Mouse (Mus musculus) neutrophil, adult 5-6 weeks (primary cell): ENCODE measurements at regions not wholly inside any gene's neighbourhood (a gene's known extent, or its start where the extent isn't known, plus 50 kb on each side); places are given as distances from the start of the nearest gene placed in this dataset.

Experiments
- ATAC-seq: fragments of 151-379, 151-347 bp; 2 replicates; pipeline ENCODE4 v1.8.0; 2017; ENCODE audit warnings: mild to moderate bottlenecking, moderate TSS enrichment; ENCODE audit not compliant: insufficient number of reproducible peaks, poor library complexity, low FRiP score, severe bottlenecking; ENCODE audit errors: extremely low read depth

DNA sequence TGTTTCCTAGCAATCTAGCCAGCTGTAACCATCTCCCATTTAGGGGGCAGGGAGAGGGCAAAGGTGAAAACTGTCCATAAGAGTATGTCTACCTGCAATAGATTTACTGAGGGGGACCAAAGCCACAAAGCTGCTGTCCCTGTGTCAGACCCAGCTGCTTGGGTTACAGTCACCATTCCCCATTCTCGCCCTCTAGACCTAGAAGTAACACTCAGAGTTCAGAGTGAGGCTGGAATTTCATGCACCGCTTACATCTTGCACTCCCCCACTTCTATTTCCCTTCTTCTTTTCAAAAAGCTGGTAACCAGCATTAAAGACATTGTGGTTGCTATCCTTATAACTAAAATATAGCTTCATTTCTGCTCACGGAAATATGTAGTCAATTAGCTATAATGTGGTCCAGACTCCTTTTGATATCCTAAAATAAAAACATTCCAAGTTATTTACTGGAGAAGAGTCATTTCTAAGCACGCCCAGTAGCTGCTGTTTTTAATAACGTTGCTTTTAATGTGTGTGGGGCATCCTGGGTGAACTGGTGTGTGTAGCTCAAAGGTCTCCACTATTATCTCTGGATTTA is 157.4 kb upstream of the Fbxo11 start:
- no peak for ATAC-seq

- ATAC-seq, result no peak
Measured at GRCm38 (mm10) chr17:88240476-88240875, 175.4 kb upstream of the Fbxo11 start.

GRCm38 (mm10) chr17:88248625-88249024 is 183.5 kb upstream of the Fbxo11 start:
- no peak for ATAC-seq

- ATAC-seq, result peak; percentile 61
Measured at GRCm38 (mm10) chr17:88251949-88252521, 186.9 kb upstream of the Fbxo11 start.

GRCm38 (mm10) chr17:88255744-88256598 is 184.5 kb upstream of the Foxn2 start:
- ATAC-seq, result peak; percentile 66; the same call in 1 of the 2 replicates

DNA sequence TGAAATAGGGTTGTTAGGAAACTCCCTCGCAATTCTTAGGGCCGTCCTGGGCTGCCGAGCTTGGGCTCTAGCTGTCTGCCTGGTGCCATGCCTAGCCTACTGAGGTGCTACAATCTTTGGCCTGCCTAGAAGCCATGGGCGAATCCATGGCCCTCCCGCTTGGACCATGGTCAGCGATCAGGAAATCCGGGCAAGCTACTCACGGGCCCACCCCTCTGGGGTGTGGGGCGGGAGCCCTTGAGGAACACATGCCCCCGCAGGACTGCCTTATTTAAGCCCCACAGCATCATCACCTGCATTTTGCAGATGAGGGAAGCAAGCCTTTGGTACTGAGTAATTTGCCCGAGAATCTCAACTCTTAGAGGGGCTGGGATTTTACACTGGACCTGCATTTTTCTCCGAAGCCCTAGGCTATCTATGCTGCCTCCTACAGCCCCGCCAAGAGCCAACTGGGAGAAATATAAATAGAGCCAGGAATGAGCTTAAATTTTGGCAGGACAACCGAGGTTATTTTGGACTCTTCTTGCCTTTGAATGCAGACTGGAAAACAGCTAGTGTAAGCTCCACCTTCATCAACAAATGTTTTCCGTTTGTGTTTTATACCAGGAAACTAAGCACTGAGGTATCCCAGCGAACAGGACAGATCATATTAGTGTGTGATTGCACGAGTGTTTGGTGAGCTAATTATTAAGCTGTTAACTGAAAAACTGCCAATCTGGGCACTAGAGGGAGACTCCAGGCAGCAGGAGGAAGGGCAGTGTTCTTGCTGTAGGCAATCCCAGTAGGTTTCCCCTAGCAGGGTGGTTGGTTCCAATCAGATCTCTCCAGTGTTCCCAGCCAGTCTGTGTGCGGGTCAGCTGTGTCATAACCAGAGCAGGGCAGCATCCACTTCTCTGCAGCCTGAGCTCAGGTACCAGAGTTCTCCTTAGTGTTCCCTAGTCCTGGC is 183.6 kb upstream of the Foxn2 start:
- ATAC-seq, result 0 out of 2 replicates have a peak, but pooled peaks have one; percentile 23

GRCm38 (mm10) chr17:88258361-88258796 is 182.1 kb upstream of the Foxn2 start:
- ATAC-seq, result peak; percentile 59; the same call in 1 of the 2 replicates

- no peak for ATAC-seq
Measured at GRCm38 (mm10) chr17:88260176-88260575, 180.3 kb upstream of the Foxn2 start.

GRCm38 (mm10) chr17:88260826-88261225 is 179.7 kb upstream of the Foxn2 start:
- no peak for ATAC-seq

DNA sequence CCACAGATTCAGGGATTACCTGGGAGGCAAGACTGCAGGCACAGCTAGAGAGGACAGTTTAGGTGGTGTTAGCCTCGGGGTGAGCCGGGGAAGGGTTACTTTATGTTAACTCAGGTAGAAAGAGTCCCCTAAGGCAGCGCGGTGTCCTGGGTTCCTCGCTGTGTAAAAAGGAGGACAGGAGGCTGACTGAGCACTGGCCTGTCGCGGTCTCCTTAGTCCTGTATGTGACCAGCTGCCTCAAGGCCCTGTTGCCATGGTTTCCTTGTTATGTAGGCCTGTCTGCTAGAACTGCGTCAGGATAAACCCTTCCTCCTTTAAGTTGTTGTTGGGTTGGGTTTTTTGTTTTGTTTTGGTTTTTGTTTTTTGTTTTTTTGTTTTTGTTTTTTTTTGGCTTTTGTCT is 179.0 kb upstream of the Foxn2 start:
- ATAC-seq, result no peak

- no peak for ATAC-seq
Measured at GRCm38 (mm10) chr17:88262326-88263187, 178.0 kb upstream of the Foxn2 start.

GRCm38 (mm10) chr17:88265291-88265690 is 175.2 kb upstream of the Foxn2 start:
- no peak for ATAC-seq

- no peak for ATAC-seq
Measured at GRCm38 (mm10) chr17:88268216-88268615, 172.3 kb upstream of the Foxn2 start.

DNA sequence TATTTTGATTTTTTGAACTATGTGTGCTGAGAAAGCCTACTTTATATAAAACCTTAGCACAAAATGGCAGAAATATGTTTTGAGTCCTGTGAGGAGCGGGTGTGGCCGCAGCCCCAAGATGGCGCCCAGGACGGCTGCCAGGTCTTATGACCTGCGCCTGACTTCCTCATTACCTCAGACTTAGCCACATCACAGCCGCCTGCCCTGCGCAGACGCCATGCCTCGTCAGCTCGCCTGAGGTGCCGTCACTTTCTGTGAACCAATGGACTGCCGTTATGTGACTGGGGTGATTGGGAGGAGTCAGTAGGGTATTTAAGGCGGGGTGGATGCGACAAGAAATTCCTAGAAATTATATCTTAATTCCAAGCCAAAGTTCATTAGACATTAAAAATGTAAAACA is 171.7 kb upstream of the Foxn2 start:
- ATAC-seq, result no peak

DNA sequence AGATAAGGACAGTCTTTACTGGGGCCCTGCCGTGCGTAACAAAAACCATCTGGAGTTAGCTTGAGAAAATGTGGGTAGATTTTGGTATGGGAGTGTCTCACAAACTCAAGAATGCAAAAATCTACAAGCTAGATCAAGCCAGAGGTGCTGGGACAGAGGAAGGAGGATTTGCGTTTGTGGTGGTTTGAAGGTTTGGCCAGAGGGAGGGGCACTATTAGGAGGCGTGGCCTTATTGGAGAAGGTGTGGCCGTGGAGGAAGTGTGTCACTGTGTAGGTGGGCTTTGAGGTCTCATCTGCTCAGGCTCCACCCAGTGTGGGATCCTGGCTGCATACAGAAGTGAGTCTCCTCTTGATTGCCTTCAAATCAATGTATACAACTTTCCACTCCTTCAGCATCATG is 169.6 kb upstream of the Foxn2 start:
- no peak for ATAC-seq

DNA sequence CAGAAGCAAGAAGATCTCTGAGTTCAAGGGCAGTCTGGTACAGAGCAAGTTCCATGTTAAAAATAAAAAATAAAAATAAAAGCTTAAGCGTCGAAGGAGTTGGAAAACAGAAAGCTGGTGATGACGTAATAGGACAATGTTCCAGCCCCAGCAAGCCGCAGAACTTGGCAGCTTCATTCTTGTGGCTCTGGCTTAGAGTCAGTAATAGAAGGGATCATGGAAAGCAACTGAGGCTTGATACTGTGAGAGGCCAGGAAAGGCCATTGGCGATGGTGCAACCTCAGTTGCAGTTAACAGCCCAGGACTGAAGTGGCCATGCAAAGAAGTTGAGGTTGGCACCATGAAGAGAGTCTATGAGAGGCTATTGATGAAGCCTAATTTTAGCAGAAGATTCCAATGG is 168.3 kb upstream of the Foxn2 start:
- no peak for ATAC-seq

DNA sequence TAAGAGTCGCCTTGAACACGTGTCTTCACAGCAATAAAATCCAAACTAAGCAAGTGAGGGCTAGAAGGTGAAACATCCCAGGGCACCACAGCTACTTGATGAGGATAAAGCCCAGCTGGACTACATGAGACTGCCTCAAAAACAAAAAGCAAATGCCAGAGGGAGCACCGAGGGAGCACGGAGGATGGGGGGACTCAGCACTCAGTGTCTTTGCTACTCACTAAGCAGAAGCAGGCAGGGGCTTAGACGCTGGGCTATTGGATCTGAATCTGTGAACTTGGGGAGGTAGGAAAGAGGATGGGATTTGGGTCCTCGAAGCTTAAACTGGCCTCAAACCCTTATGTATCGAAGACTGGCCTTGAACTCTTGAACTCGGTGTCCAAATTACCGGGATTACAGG is 167.0 kb upstream of the Foxn2 start:
- ATAC-seq, result no peak

DNA sequence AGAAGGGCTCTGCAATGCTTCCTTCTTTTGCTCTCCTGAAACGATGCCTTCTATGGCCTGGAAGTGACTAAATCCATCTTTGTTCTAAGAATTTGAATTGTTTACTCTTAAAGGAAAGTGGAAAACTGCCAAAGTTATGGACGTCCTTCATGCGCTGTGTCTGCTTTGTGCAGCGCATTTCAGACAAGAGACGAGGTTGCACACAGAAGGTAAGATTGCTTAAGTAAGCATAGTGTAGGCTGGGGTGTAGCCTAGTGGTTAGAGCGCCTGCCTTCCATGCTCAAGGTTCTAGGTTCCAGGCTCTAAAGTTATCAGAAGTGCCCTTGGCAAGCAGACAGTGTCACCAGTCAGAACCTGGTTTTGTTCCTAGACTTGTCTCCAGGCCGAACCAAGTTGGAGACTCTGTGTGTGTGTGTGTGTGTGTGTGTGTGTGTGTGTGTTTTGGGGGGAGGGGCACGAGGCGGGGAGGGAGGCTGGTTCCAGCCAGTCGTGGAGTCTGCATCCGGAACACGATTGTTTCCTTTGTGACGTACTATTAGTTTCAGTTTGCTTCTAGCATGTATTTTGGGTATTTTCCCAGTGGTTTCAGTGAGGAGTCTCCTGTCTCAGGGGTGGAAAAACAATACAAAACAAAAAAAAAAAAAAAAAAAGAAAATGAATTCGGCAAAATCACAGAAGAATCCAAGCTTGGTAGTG is 166.4 kb upstream of the Foxn2 start:
- ATAC-seq, result no peak
